Mouse (Mus musculus) testis, postnatal 10 days (tissue): ENCODE results near the gene 2310011J03Rik.
"Not testable (repeated sequence)": the region's sequence is repeated elsewhere in the genome, so short reads cannot be mapped to it uniquely, and the experiment has no call there.

ENCODE experiments used
- DNase-seq: peaks from one replicate; pipeline ENCODE4 v3.0.0; 2021; ENCODE audit warnings: low spot score

2310011J03Rik gene

GRCm38 (mm10) chr10:80320340-80320760 is at the start of gene 2310011J03Rik:
Gene 2310011J03Rik (minus strand): TSS chr10:80320537.
- peak; percentile 92 for DNase-seq

GRCm38 (mm10) chr10:80368392-80368791 is 48.1 kb upstream of the 2310011J03Rik start:
- DNase-seq: no peak

- no peak for DNase-seq
Observed at GRCm38 (mm10) chr10:80367954-80368353, 47.6 kb upstream of the 2310011J03Rik start.

GRCm38 (mm10) chr10:80365736-80366135 is 45.4 kb upstream of the 2310011J03Rik start:
- no peak for DNase-seq

GRCm38 (mm10) chr10:80363734-80364133 is 43.4 kb upstream of the 2310011J03Rik start:
- DNase-seq: no peak

GRCm38 (mm10) chr10:80357994-80358639 is 37.8 kb upstream of the 2310011J03Rik start:
- DNase-seq: peak; percentile 70

- DNase-seq: no peak
Observed at GRCm38 (mm10) chr10:80357336-80357735, 37.0 kb upstream of the 2310011J03Rik start.

GRCm38 (mm10) chr10:80356737-80357136 is 36.4 kb upstream of the 2310011J03Rik start:
- no peak for DNase-seq

GRCm38 (mm10) chr10:80356001-80356682 is 35.8 kb upstream of the 2310011J03Rik start, which contains the start of gene Plk5:
Gene Plk5 (plus strand): TSS chr10:80356459.
- DNase-seq: no peak

- no peak for DNase-seq
Observed at GRCm38 (mm10) chr10:80355431-80355830, 35.1 kb upstream of the 2310011J03Rik start.

- DNase-seq: no peak
Observed at GRCm38 (mm10) chr10:80352727-80353126, 32.4 kb upstream of the 2310011J03Rik start.

GRCm38 (mm10) chr10:80351896-80352295 is 31.6 kb upstream of the 2310011J03Rik start:
- DNase-seq: no peak

- peak; percentile 94 for DNase-seq
Observed at GRCm38 (mm10) chr10:80350292-80350691, 30.0 kb upstream of the 2310011J03Rik start.

- DNase-seq: peak; percentile 74
Observed at GRCm38 (mm10) chr10:80348981-80349380, 28.6 kb upstream of the 2310011J03Rik start.

- DNase-seq: peak; percentile 79
Observed at GRCm38 (mm10) chr10:80348244-80348781, 28.0 kb upstream of the 2310011J03Rik start, which contains the start of gene Adamtsl5. Gene Adamtsl5 (minus strand): TSS chr10:80348412.

- DNase-seq: peak; percentile 64
Observed at GRCm38 (mm10) chr10:80347514-80347967, 27.2 kb upstream of the 2310011J03Rik start.

GRCm38 (mm10) chr10:80345929-80346328 is 25.6 kb upstream of the 2310011J03Rik start:
- DNase-seq: not testable (repeated sequence)

GRCm38 (mm10) chr10:80345122-80345521 is 24.8 kb upstream of the 2310011J03Rik start:
- DNase-seq: no peak

- DNase-seq: no peak
Observed at GRCm38 (mm10) chr10:80344131-80344661, 23.9 kb upstream of the 2310011J03Rik start.

GRCm38 (mm10) chr10:80343425-80343895 is 23.1 kb upstream of the 2310011J03Rik start:
- no peak for DNase-seq

- peak; percentile 76 for DNase-seq
Observed at GRCm38 (mm10) chr10:80342749-80343424, 22.6 kb upstream of the 2310011J03Rik start.

GRCm38 (mm10) chr10:80342305-80342748 is 22.0 kb upstream of the 2310011J03Rik start:
- DNase-seq: no peak
